Mouse (Mus musculus) cerebellum, adult 2 months (tissue): ENCODE measurements around the gene Col15a1.

Experiments used
- CTCF ChIP-seq: fragments of 200-500 bp; IDR thresholded peaks from 2 replicates; pipeline ENCODE4 v1.5.1; 2011; ENCODE audit warnings: low read depth, mild to moderate bottlenecking, control low read depth, low read length, moderate library complexity, borderline replicate concordance; ENCODE audit not compliant: insufficient read depth
- POLR2A ChIP-seq: fragments of 200-500 bp; IDR thresholded peaks from 2 replicates; pipeline ENCODE4 v1.6.1; 2011; ENCODE audit warnings: low read length, control low read depth, borderline replicate concordance; ENCODE audit not compliant: insufficient read depth

GRCm38 (mm10) chr4:47310812-47311211 is 102.9 kb downstream of the Col15a1 start:
- TF ChIP-seq POLR2A (no peak), CTCF (no peak)
